Mouse (Mus musculus) forebrain, embryonic 14.5 days (tissue): ENCODE measurements around the gene Txndc12. TPM values are rescaled to one million over a fixed set of nuclear protein-coding genes. Genes with fewer than 3 reads are reported as not detected.
A peak's percentile ranks its signal among the peaks of the same experiment; 100 is the strongest.

Source experiments
- ATAC-seq: fragments of 200-750 bp; cut with Nextera tagmentation; 2 replicates; pipeline ENCODE4 v1.8.0; 2017; ENCODE audit warnings: mild to moderate bottlenecking, moderate library complexity
- DNase-seq: peaks from one replicate; pipeline ENCODE4 v3.0.0-alpha.2; 2015; ENCODE audit warnings: low spot score
- H3K27ac ChIP-seq: fragments of 300-500 bp; sonication (generic); 2 replicates; pipeline ENCODE4 v1.5.1; 2014; ENCODE audit warnings: low read depth, mild to moderate bottlenecking, control low read depth, low read length, moderate library complexity
- H3K27me3 ChIP-seq: fragments of 300-500 bp; sonication (generic); replicated peaks from 2 replicates; pipeline ENCODE4 v1.6.1; 2014; ENCODE audit warnings: low read length, control low read depth, mixed read lengths; ENCODE audit not compliant: control insufficient read depth, insufficient read depth
- H3K36me3 ChIP-seq: fragments of 300-500 bp; sonication (generic); 2 replicates; pipeline ENCODE4 v1.6.1; 2014; ENCODE audit warnings: low read length, control low read depth; ENCODE audit not compliant: control insufficient read depth, insufficient read depth
- H3K4me1 ChIP-seq: fragments of 300-500 bp; sonication (generic); 2 replicates; pipeline ENCODE4 v1.6.1; 2014; ENCODE audit warnings: antibody characterized with exemption, low read length, control low read depth; ENCODE audit not compliant: control insufficient read depth, insufficient read depth
- H3K4me2 ChIP-seq: fragments of 300-500 bp; sonication (generic); 2 replicates; pipeline ENCODE4 v1.6.1; 2014; ENCODE audit warnings: mild to moderate bottlenecking, control low read depth, low read length
- H3K4me3 ChIP-seq: fragments of 300-500 bp; sonication (generic); 2 replicates; pipeline ENCODE4 v1.5.1; 2014; ENCODE audit warnings: low read depth, low read length, control low read depth
- H3K9ac ChIP-seq: fragments of 300-500 bp; sonication (generic); 2 replicates; pipeline ENCODE4 v1.6.1; 2014; ENCODE audit warnings: mild to moderate bottlenecking, low read length, control low read depth, moderate library complexity
- H3K9me3 ChIP-seq: fragments of 300-500 bp; sonication (generic); replicated peaks from 2 replicates; pipeline ENCODE4 v1.6.1; 2016; ENCODE audit warnings: low read length, control low read depth, mixed read lengths; ENCODE audit not compliant: control insufficient read depth
- WGBS: fragments of 180-500 bp; shearing (Covaris S2); extraction: QIAGEN DNeasy Blood & Tissue Kit; methylation state at CpG from one replicate; pipeline ENCODE4 v1.1.7; 2014; 5-methylcytosine and 5-hydroxymethylcytosine counted together
- polyA plus RNA-seq: library from polyadenylated mRNA; unstranded; fragments of >200 nt; fragmentation: Nextera tagmentation; extraction: Ambion mirVana; gene quantifications from 2 replicates; pipeline ENCODE4 v1.2.1, GENCODE M21; 2014

Gene Txndc12
- polyA plus RNA-seq, 1 experiment from 2014 or later = 94.3 TPM

DNA sequence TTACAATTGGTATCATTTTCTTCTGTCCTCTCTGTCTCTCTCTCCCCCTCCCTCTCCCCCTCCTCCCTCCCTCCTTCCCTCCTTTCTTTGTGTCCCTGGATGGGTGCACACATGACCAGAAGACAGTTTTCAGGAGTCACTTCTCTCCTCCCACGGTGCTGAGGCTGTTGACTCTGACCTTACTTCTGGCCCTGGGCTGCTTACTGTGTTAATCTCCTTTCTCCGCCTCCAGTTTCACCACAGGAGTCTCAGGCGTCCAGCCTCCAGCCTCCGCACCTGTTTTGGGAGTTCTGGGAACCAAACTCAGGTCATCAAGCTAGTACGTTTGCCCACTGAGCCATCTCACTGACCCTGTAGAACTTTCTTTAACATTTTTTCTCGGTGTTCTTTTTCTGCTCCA is 69.7 kb downstream of the Txndc12 start:
- Histone ChIP-seq H3K4me2 (no peak overlapping the region), H3K27ac (no peak overlapping the region), H3K9ac (no peak overlapping the region), H3K36me3 (no peaks in the 10 kb centered on the region), H3K27me3 (no peaks in the 10 kb centered on the region), H3K4me3 (no peak overlapping the region), H3K9me3 (no peaks in the 10 kb centered on the region), H3K4me1 (0 out of 2 replicates have a peak, but pooled peaks cover 2% of the 10 kb centered on the region)
- 43% methylated on average over 6 of the region's 6 CpGs for WGBS
- ATAC-seq = no peak
- DNase-seq = no peak

DNA sequence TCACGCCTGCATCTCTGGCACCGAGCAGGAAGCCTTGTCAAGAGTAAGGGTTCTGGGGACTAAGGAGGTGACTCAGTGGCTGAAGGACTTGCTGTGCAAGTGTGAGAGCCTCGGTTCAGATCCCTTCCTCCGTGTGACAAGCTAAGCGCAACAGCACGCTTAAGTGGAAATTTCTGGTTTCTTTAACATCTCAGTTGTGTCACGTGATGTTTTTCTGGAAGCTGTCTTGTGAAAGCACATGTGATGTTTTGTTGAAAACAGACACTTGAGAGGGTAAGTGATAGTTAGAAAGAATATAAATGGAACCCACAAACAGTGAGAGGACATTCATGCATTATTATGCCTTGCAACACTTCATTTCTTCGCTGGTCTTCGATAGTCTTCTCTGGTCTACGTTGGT is 70.4 kb downstream of the Txndc12 start:
- Histone ChIP-seq H3K27me3 (no peaks in the 10 kb centered on the region), H3K4me2 (no peak overlapping the region), H3K9me3 (no peaks in the 10 kb centered on the region), H3K27ac (no peak overlapping the region), H3K9ac (no peak overlapping the region), H3K36me3 (no peaks in the 10 kb centered on the region), H3K4me1 (0 out of 2 replicates have a peak, but pooled peaks cover 2% of the 10 kb centered on the region), H3K4me3 (no peak overlapping the region)
- whole genome bisulfite sequencing = 92% methylated on average over 10 of the region's 10 CpGs
- ATAC-seq (no peak), DNase-seq (no peak)

- Histone ChIP-seq H3K4me1 (0 out of 2 replicates have a peak, but pooled peaks cover 2% of the 10 kb centered on the region), H3K9me3 (no peaks in the 10 kb centered on the region), H3K27me3 (no peaks in the 10 kb centered on the region), H3K9ac (no peak overlapping the region), H3K27ac (no peak overlapping the region), H3K4me2 (no peak overlapping the region), H3K4me3 (no peak overlapping the region), H3K36me3 (no peaks in the 10 kb centered on the region)
- 5% methylated on average over 6 of the region's 6 CpGs for WGBS
- peak; percentile 74 for ATAC-seq
- peak; percentile 75 for DNase-seq
Measured at GRCm38 (mm10) chr4:108905859-108906258, 71.5 kb downstream of the Txndc12 start.

DNA sequence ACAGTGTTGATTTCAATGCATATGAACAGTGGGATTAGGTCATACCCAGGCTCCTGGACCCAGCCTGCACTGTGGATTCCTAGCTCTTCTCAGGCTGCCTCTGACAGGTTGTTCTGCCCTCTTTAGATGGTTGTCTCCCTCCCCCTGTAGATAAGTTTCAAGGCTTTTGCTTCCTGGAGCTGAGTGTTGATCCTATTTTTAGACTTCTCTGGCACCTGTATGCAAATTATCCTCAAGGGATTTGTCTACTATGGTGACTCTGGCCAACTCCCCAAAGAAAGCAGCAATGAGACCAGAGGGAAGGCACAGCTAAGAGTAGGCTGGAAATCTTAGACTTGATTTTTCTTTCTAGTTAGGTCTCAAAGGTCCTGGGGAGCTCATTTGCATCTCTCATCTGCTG is 73.1 kb downstream of the Txndc12 start:
- Histone ChIP-seq H3K27ac (no peak overlapping the region), H3K27me3 (no peaks in the 10 kb centered on the region), H3K4me3 (no peak overlapping the region), H3K9me3 (no peaks in the 10 kb centered on the region), H3K4me1 (0 out of 2 replicates have a peak, but pooled peaks cover 2% of the 10 kb centered on the region), H3K36me3 (no peaks in the 10 kb centered on the region), H3K9ac (no peak overlapping the region), H3K4me2 (no peak overlapping the region)
- no peak for DNase-seq
- no peak for ATAC-seq

GRCm38 (mm10) chr4:108909872-108910425 is 75.5 kb downstream of the Txndc12 start:
- Histone ChIP-seq H3K9ac (no peak overlapping the region), H3K4me3 (no peak overlapping the region), H3K4me1 (0 out of 2 replicates have a peak, but pooled peaks cover 2% of the 10 kb centered on the region), H3K9me3 (no peaks in the 10 kb centered on the region), H3K4me2 (no peak overlapping the region), H3K36me3 (no peaks in the 10 kb centered on the region), H3K27me3 (no peaks in the 10 kb centered on the region), H3K27ac (no peak overlapping the region)
- DNase-seq = no peak
- ATAC-seq = no peak
- 81% methylated on average over 8 of the region's 8 CpGs for WGBS

Other genes starting within 250 kb of the Txndc12 start
- gene Cc2d1b, start 214.7 kb upstream of the Txndc12 start, polyA plus RNA-seq = 16.5 and 17.3 TPM in 2 replicates
- 1.2 and 1.3 TPM in 2 replicates for gene 3110021N24Rik, start 115.0 kb upstream of the Txndc12 start, polyA plus RNA-seq
- 4.9 and 6.8 TPM in 2 replicates for gene Zfyve9, start 53.8 kb upstream of the Txndc12 start, polyA plus RNA-seq
- gene Btf3l4, start 987 bp upstream of the Txndc12 start, polyA plus RNA-seq = 257 and 287 TPM in 2 replicates
- gene Kti12, start 13.2 kb downstream of the Txndc12 start, polyA plus RNA-seq = 32.6 and 35.4 TPM in 2 replicates
- 0.86 and 2.3 TPM in 2 replicates for gene A730015C16Rik, start 14.0 kb downstream of the Txndc12 start, polyA plus RNA-seq
- gene Rab3b, start 44.5 kb downstream of the Txndc12 start, polyA plus RNA-seq = 79.7 and 87.4 TPM in 2 replicates
- 45.6 and 49.8 TPM in 2 replicates for gene Nrd1, start 166.1 kb downstream of the Txndc12 start, polyA plus RNA-seq